In the genomic region with DNA sequence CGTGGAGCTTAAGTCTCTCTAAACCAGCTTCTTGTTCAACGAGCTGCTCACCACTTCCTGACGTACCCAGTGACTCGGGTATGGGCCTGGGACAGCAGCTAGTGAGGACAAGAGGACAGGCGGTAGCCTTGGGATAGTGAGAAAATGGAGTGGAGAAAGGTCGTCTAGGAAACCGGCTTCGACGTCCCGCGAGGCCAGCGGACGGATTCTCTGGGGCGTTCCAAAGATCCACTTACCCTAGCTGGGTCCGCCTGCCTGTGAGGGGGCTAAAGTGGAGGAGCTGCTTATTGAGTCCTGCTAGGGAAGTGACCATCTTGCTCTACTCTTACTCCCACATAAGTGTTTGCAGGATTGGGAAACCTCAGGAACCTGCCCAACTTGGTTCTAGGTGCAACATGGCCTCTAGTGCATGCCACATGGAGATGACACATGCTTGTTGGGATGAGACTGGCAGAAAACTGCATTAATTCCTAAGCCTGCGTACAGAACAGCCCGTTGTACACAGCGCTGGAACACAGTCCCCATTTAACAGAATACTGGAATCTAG, we compare ENCODE assay signal across 8 mouse cellular contexts. TPM values are rescaled to one million over a fixed set of nuclear protein-coding genes. Genes with fewer than 3 reads are reported as not detected.
DNase-seq lines count a peak whose midpoint lies in the region; ATAC-seq lines count a peak whose summit lies in the region.

No protein-coding gene starts in this region.

- WGBS in heart, embryonic 14.5 days, result 13% methylated on average over 18 of the region's 18 CpGs

- no peaks in the 10 kb centered on the region for H3K9me3 ChIP-seq in heart, embryonic 14.5 days (ENCODE audit: control insufficient read depth, low read length)

- peak overlapping the region; percentile 65 for H3K4me2 ChIP-seq in heart, embryonic 14.5 days (ENCODE audit: low read length)

- peaks cover 22 to 30% of the 10 kb centered on the region in 2 experiments for H3K4me1 ChIP-seq in heart, embryonic 14.5 days (ENCODE audit: control insufficient read depth in 2 of 2, insufficient read depth in 2 of 2, low read length in 2 of 2)

- H3K4me3 ChIP-seq in heart, embryonic 14.5 days (ENCODE audit: control insufficient read depth in 1 of 2, insufficient read depth in 1 of 2, low read depth in 1 of 2, low read length in 2 of 2), result peak overlapping the region; percentile 43 to 77

- peak overlapping the region; percentile 88 to 97 for H3K27ac ChIP-seq in heart, embryonic 14.5 days (replicated peaks in 1 of 2; ENCODE audit: control insufficient read depth in 1 of 2, insufficient read depth in 1 of 2, low read depth in 2 of 2, low read length in 2 of 2)

- no peaks in the 10 kb centered on the region for H3K36me3 ChIP-seq in heart, embryonic 14.5 days (ENCODE audit: control insufficient read depth, insufficient read depth, low read length)

- ATAC-seq in heart, embryonic 14.5 days (ENCODE audit: insufficient number of reproducible peaks, insufficient read depth, low FRiP score, low read depth), result peak; percentile 23
- ATAC-seq in hematopoietic stem cell, adult 5-6 weeks (replicated peaks in 1 of 2; ENCODE audit: insufficient read depth in 1 of 2, low FRiP score in 2 of 2, low TSS enrichment in 1 of 2, low read depth in 1 of 2, poor library complexity in 2 of 2, severe bottlenecking in 2 of 2), result peak; percentile 8 to 21; a peak in 2 of 4 replicates
- ATAC-seq in megakaryocyte progenitor cell, adult 5-6 weeks (replicated peaks; ENCODE audit: poor library complexity), result peak; percentile 1

- H3K9ac ChIP-seq in heart, embryonic 14.5 days (ENCODE audit: low read length), result peak overlapping the region; percentile 71

- DNase-seq in heart, adult 9 months (ENCODE audit: low spot score in 2 of 2), result no peak
- peak; percentile 74 for DNase-seq in MN1 (ENCODE audit: low spot score)
- DNase-seq in left cerebral cortex, postnatal 4 days, result no peak
- DNase-seq in layer of hippocampus, adult 11-12 months (ENCODE audit: low spot score), result no peak
- no peak for DNase-seq in gastrocnemius, postnatal 36 days

- no peaks in the 10 kb centered on the region for H3K27me3 ChIP-seq in heart, embryonic 14.5 days (ENCODE audit: control insufficient read depth, insufficient read depth, low read length)

- intact Hi-C loops in left cerebral cortex, postnatal 4 days (cut with DNase I), result no loop called here
- intact Hi-C loops in gastrocnemius, postnatal 36 days (cut with DNase I), result loop anchor here (5.0 kb wide), 2 partner anchors 47 to 77 kb away; no protein-coding TSS in a partner anchor

RNA-seq across cellular contexts. Expression of a gene that starts 0.7 kb away (rescaled TPM):
- polyA plus RNA-seq in heart, embryonic 14.5 days (2014; fragmentation: Nextera tagmentation; extraction: Ambion mirVana), result 58.5 and 60.6 TPM in 2 replicates
- total RNA-seq in hematopoietic stem cell, adult 5-6 weeks (2017), result 28.5 and 36.1 TPM in 2 replicates
- 69.8 and 71.5 TPM in 2 replicates for total RNA-seq in megakaryocyte progenitor cell, adult 5-6 weeks (2015)
- total RNA-seq in megakaryocyte progenitor cell, adult 5-6 weeks (2017), result 41.2 and 46.5 TPM in 2 replicates
- 1 to 10 TPM; 6.7 TPM for total RNA-seq in left cerebral cortex, postnatal 4 days (2021)
- 10 to 100 TPM; 28.1 to 29.9 TPM for total RNA-seq in gastrocnemius, postnatal 36 days (2021)
